Mouse (Mus musculus) cerebellum, adult 2 months (tissue): Measurements from ENCODE around the gene Tbx5.

Source experiments
- CTCF ChIP-seq: fragments of 200-500 bp; IDR thresholded peaks from 2 replicates; pipeline ENCODE4 v1.5.1; 2011; ENCODE audit warnings: low read depth, mild to moderate bottlenecking, control low read depth, low read length, moderate library complexity, borderline replicate concordance; ENCODE audit not compliant: insufficient read depth
- POLR2A ChIP-seq: fragments of 200-500 bp; IDR thresholded peaks from 2 replicates; pipeline ENCODE4 v1.6.1; 2011; ENCODE audit warnings: low read length, control low read depth, borderline replicate concordance; ENCODE audit not compliant: insufficient read depth

GRCm38 (mm10) chr5:119891960-119892359 is 59.5 kb downstream of the Tbx5 start:
- no peak for TF ChIP-seq POLR2A
- TF ChIP-seq CTCF = no peak
